Mouse (Mus musculus) B cell, adult 2 months (primary cell): ENCODE measurements around the gene Tmem30a.

Experiments used
- DNase-seq, 2 experiments: peaks; one replicate each; pipeline ENCODE4 v3.0.0; 2022

Gene Tmem30a

GRCm38 (mm10) chr9:79792841-79793835 lies at the start of gene Tmem30a:
Gene Tmem30a (minus strand): TSS chr9:79793507.
- DNase-seq, result peak; percentile 91 to 92

- DNase-seq, result no peak
Observed at GRCm38 (mm10) chr9:79842615-79843014, 49.3 kb upstream of the Tmem30a start.

GRCm38 (mm10) chr9:79842028-79842427 lies 48.7 kb upstream of the Tmem30a start:
- no peak for DNase-seq

- DNase-seq, result no peak
Observed at GRCm38 (mm10) chr9:79831294-79831693, 38.0 kb upstream of the Tmem30a start.

- DNase-seq, result no peak
Observed at GRCm38 (mm10) chr9:79830874-79831273, 37.6 kb upstream of the Tmem30a start.

GRCm38 (mm10) chr9:79829842-79830800 lies 36.8 kb upstream of the Tmem30a start:
- no peak for DNase-seq

- DNase-seq, result no peak
Observed at GRCm38 (mm10) chr9:79827072-79827471, 33.8 kb upstream of the Tmem30a start.

GRCm38 (mm10) chr9:79825526-79825925 lies 32.2 kb upstream of the Tmem30a start:
- no peak for DNase-seq

GRCm38 (mm10) chr9:79823856-79824255 lies 30.5 kb upstream of the Tmem30a start:
- no peak for DNase-seq

- DNase-seq, result no peak
Observed at GRCm38 (mm10) chr9:79823438-79823837, 30.1 kb upstream of the Tmem30a start.

GRCm38 (mm10) chr9:79816464-79816863 lies 23.2 kb upstream of the Tmem30a start:
- DNase-seq, result peak in 1 of 2 experiments; percentile 6

GRCm38 (mm10) chr9:79816013-79816412 lies 22.7 kb upstream of the Tmem30a start:
- no peak for DNase-seq

- DNase-seq, result no peak
Observed at GRCm38 (mm10) chr9:79814592-79814991, 21.3 kb upstream of the Tmem30a start.

GRCm38 (mm10) chr9:79810969-79811902 lies 17.9 kb upstream of the Tmem30a start:
- no peak for DNase-seq

GRCm38 (mm10) chr9:79810534-79810933 lies 17.2 kb upstream of the Tmem30a start:
- peak in 1 of 2 experiments; percentile 22 for DNase-seq

- no peak for DNase-seq
Observed at GRCm38 (mm10) chr9:79809411-79809810, 16.1 kb upstream of the Tmem30a start.

GRCm38 (mm10) chr9:79807178-79807577 lies 13.9 kb upstream of the Tmem30a start:
- no peak for DNase-seq

- peak; percentile 22 for DNase-seq
Observed at GRCm38 (mm10) chr9:79806317-79807075, 13.2 kb upstream of the Tmem30a start.

- no peak for DNase-seq
Observed at GRCm38 (mm10) chr9:79805426-79805825, 12.1 kb upstream of the Tmem30a start.

GRCm38 (mm10) chr9:79796461-79797135 lies 3.3 kb upstream of the Tmem30a start:
- DNase-seq, result no peak

- DNase-seq, result peak in 1 of 2 experiments; percentile 5
Observed at GRCm38 (mm10) chr9:79795076-79795475, 1.8 kb upstream of the Tmem30a start.
